Mouse (Mus musculus): ENCODE results near the gene Dtymk. TPM values are rescaled to one million over a fixed set of nuclear protein-coding genes. Genes with fewer than 3 reads are reported as not detected.
"Not testable (repeated sequence)": the region's sequence is repeated elsewhere in the genome, so short reads cannot be mapped to it uniquely, and the experiment has no call there.

Dtymk gene
- polyA plus RNA-seq, 1 experiment from 2014 or later: 134 TPM

GRCm38 (mm10) chr1:93794526-93794925 is 7.2 kb downstream of the Dtymk start:
- H3K4me3 ChIP-seq (ENCODE audit: low read depth, low read length): no peak overlapping the region
- H3K27me3 ChIP-seq (ENCODE audit: control insufficient read depth, insufficient read depth, low read depth, low read length): no peaks in the 10 kb centered on the region
- H3K4me2 ChIP-seq (ENCODE audit: low read length): no peak overlapping the region
- no peaks in the 10 kb centered on the region; the same call in 1 of the 2 replicates for H3K9me3 ChIP-seq (replicated peaks; ENCODE audit: control insufficient read depth, low read length, poor library complexity, severe bottlenecking)
- H3K36me3 ChIP-seq (ENCODE audit: control insufficient read depth, insufficient read depth, low read length): peaks cover 32% of the 10 kb centered on the region
- H3K9ac ChIP-seq (ENCODE audit: low read depth, low read length): no peak overlapping the region
- no peak for ATAC-seq
- H3K27ac ChIP-seq (ENCODE audit: low read length): no peak overlapping the region
- H3K4me1 ChIP-seq (ENCODE audit: control insufficient read depth, insufficient read depth, low read length): no peaks in the 10 kb centered on the region
- 96% methylated on average over 8 of the region's 8 CpGs for WGBS

- Histone ChIP-seq H3K27me3 (ENCODE audit: control insufficient read depth, insufficient read depth, low read depth, low read length) (no peaks in the 10 kb centered on the region), H3K9ac (ENCODE audit: low read depth, low read length) (no peak overlapping the region), H3K4me3 (ENCODE audit: low read depth, low read length) (no peak overlapping the region), H3K4me1 (ENCODE audit: control insufficient read depth, insufficient read depth, low read length) (no peaks in the 10 kb centered on the region), H3K27ac (ENCODE audit: low read length) (no peak overlapping the region), H3K9me3 (replicated peaks; ENCODE audit: control insufficient read depth, low read length, poor library complexity, severe bottlenecking) (no peaks in the 10 kb centered on the region; the same call in 1 of the 2 replicates), H3K36me3 (ENCODE audit: control insufficient read depth, insufficient read depth, low read length) (peaks cover 50% of the 10 kb centered on the region), H3K4me2 (ENCODE audit: low read length) (no peak overlapping the region)
- ATAC-seq: no peak
- WGBS: 88% methylated on average over 2 of the region's 2 CpGs
Measured at GRCm38 (mm10) chr1:93786912-93787311, 14.8 kb downstream of the Dtymk start.

- no peaks in the 10 kb centered on the region for H3K4me1 ChIP-seq (ENCODE audit: control insufficient read depth, insufficient read depth, low read length)
- H3K4me2 ChIP-seq (ENCODE audit: low read length): no peak overlapping the region
- H3K4me3 ChIP-seq (ENCODE audit: low read depth, low read length): no peak overlapping the region
- ATAC-seq: no peak
- H3K36me3 ChIP-seq (ENCODE audit: control insufficient read depth, insufficient read depth, low read length): peaks cover 38% of the 10 kb centered on the region
- 90% methylated on average over 5 of the region's 5 CpGs for WGBS
- H3K27me3 ChIP-seq (ENCODE audit: control insufficient read depth, insufficient read depth, low read depth, low read length): no peaks in the 10 kb centered on the region
- H3K27ac ChIP-seq (ENCODE audit: low read length): no peak overlapping the region
- no peak overlapping the region for H3K9ac ChIP-seq (ENCODE audit: low read depth, low read length)
- no peaks in the 10 kb centered on the region for H3K9me3 ChIP-seq (replicated peaks; ENCODE audit: control insufficient read depth, low read length, poor library complexity, severe bottlenecking)
Measured at GRCm38 (mm10) chr1:93776686-93777085, 25.0 kb downstream of the Dtymk start.

GRCm38 (mm10) chr1:93769901-93770300 is 31.8 kb downstream of the Dtymk start:
- 95% methylated on average over 3 of the region's 3 CpGs for WGBS
- no peak for ATAC-seq

GRCm38 (mm10) chr1:93767600-93767999 is 34.1 kb downstream of the Dtymk start:
- no peak for ATAC-seq
- 95% methylated on average over 6 of the region's 6 CpGs for WGBS

More at GRCm38 (mm10) chr1:93769901-93770300, 31.8 kb downstream of the Dtymk start:
- Histone ChIP-seq H3K27ac (ENCODE audit: low read length) (no peak overlapping the region), H3K4me2 (ENCODE audit: low read length) (no peak overlapping the region), H3K9me3 (replicated peaks; ENCODE audit: control insufficient read depth, low read length, poor library complexity, severe bottlenecking) (no peaks in the 10 kb centered on the region), H3K4me1 (ENCODE audit: control insufficient read depth, insufficient read depth, low read length) (no peaks in the 10 kb centered on the region), H3K9ac (ENCODE audit: low read depth, low read length) (no peak overlapping the region), H3K27me3 (ENCODE audit: control insufficient read depth, insufficient read depth, low read depth, low read length) (no peaks in the 10 kb centered on the region), H3K4me3 (ENCODE audit: low read depth, low read length) (no peak overlapping the region), H3K36me3 (ENCODE audit: control insufficient read depth, insufficient read depth, low read length) (peaks cover 12% of the 10 kb centered on the region)

GRCm38 (mm10) chr1:93764871-93765591 is 36.7 kb downstream of the Dtymk start:
- no peak overlapping the region for H3K9ac ChIP-seq (ENCODE audit: low read depth, low read length)
- no peaks in the 10 kb centered on the region; the same call in 1 of the 2 replicates for H3K36me3 ChIP-seq (ENCODE audit: control insufficient read depth, insufficient read depth, low read length)
- no peaks in the 10 kb centered on the region for H3K27me3 ChIP-seq (ENCODE audit: control insufficient read depth, insufficient read depth, low read depth, low read length)
- H3K4me2 ChIP-seq (ENCODE audit: low read length): no peak overlapping the region
- no peaks in the 10 kb centered on the region for H3K4me1 ChIP-seq (ENCODE audit: control insufficient read depth, insufficient read depth, low read length)
- no peaks in the 10 kb centered on the region for H3K9me3 ChIP-seq (replicated peaks; ENCODE audit: control insufficient read depth, low read length, poor library complexity, severe bottlenecking)
- ATAC-seq: no peak
- no peak overlapping the region for H3K27ac ChIP-seq (ENCODE audit: low read length)
- H3K4me3 ChIP-seq (ENCODE audit: low read depth, low read length): no peak overlapping the region
- WGBS: 96% methylated on average over 9 of the region's 9 CpGs

More at GRCm38 (mm10) chr1:93767600-93767999, 34.1 kb downstream of the Dtymk start:
- H3K9me3 ChIP-seq (replicated peaks; ENCODE audit: control insufficient read depth, low read length, poor library complexity, severe bottlenecking): no peaks in the 10 kb centered on the region
- no peak overlapping the region for H3K27ac ChIP-seq (ENCODE audit: low read length)
- no peak overlapping the region for H3K9ac ChIP-seq (ENCODE audit: low read depth, low read length)
- H3K36me3 ChIP-seq (ENCODE audit: control insufficient read depth, insufficient read depth, low read length): no peaks in the 10 kb centered on the region; the same call in 1 of the 2 replicates
- H3K4me1 ChIP-seq (ENCODE audit: control insufficient read depth, insufficient read depth, low read length): no peaks in the 10 kb centered on the region
- no peak overlapping the region for H3K4me3 ChIP-seq (ENCODE audit: low read depth, low read length)
- no peaks in the 10 kb centered on the region for H3K27me3 ChIP-seq (ENCODE audit: control insufficient read depth, insufficient read depth, low read depth, low read length)
- no peak overlapping the region for H3K4me2 ChIP-seq (ENCODE audit: low read length)

GRCm38 (mm10) chr1:93763531-93763930 is 38.2 kb downstream of the Dtymk start:
- H3K9ac ChIP-seq (ENCODE audit: low read depth, low read length); H3K9me3 ChIP-seq (replicated peaks; ENCODE audit: control insufficient read depth, low read length, poor library complexity, severe bottlenecking); H3K36me3 ChIP-seq (ENCODE audit: control insufficient read depth, insufficient read depth, low read length); H3K4me2 ChIP-seq (ENCODE audit: low read length); H3K27me3 ChIP-seq (ENCODE audit: control insufficient read depth, insufficient read depth, low read depth, low read length); H3K4me1 ChIP-seq (ENCODE audit: control insufficient read depth, insufficient read depth, low read length); ATAC-seq; H3K27ac ChIP-seq (ENCODE audit: low read length); H3K4me3 ChIP-seq (ENCODE audit: low read depth, low read length): not testable (repeated sequence)
- WGBS: 95% methylated on average over 3 of the region's 3 CpGs

GRCm38 (mm10) chr1:93760076-93760475 is 41.7 kb downstream of the Dtymk start:
- WGBS: 93% methylated on average over 1 of the region's 1 CpGs
- no peaks in the 10 kb centered on the region for H3K36me3 ChIP-seq (ENCODE audit: control insufficient read depth, insufficient read depth, low read length)

GRCm38 (mm10) chr1:93756154-93756553 is 45.6 kb downstream of the Dtymk start:
- peaks cover 34% of the 10 kb centered on the region for H3K4me1 ChIP-seq (ENCODE audit: control insufficient read depth, insufficient read depth, low read length)
- no peak overlapping the region for H3K9ac ChIP-seq (ENCODE audit: low read depth, low read length)
- H3K9me3 ChIP-seq (replicated peaks; ENCODE audit: control insufficient read depth, low read length, poor library complexity, severe bottlenecking): no peaks in the 10 kb centered on the region
- no peak for ATAC-seq
- no peaks in the 10 kb centered on the region for H3K36me3 ChIP-seq (ENCODE audit: control insufficient read depth, insufficient read depth, low read length)
- H3K4me3 ChIP-seq (ENCODE audit: low read depth, low read length): no peak overlapping the region; the same call in 1 of the 2 replicates
- H3K27ac ChIP-seq (ENCODE audit: low read length): no peak overlapping the region
- H3K4me2 ChIP-seq (ENCODE audit: low read length): peak overlapping the region; percentile 72
- no peaks in the 10 kb centered on the region for H3K27me3 ChIP-seq (ENCODE audit: control insufficient read depth, insufficient read depth, low read depth, low read length)

More at GRCm38 (mm10) chr1:93760076-93760475, 41.7 kb downstream of the Dtymk start:
- ATAC-seq: no peak
- Histone ChIP-seq H3K4me3 (ENCODE audit: low read depth, low read length) (no peak overlapping the region), H3K4me1 (ENCODE audit: control insufficient read depth, insufficient read depth, low read length) (peaks cover 27% of the 10 kb centered on the region), H3K27me3 (ENCODE audit: control insufficient read depth, insufficient read depth, low read depth, low read length) (no peaks in the 10 kb centered on the region), H3K9me3 (replicated peaks; ENCODE audit: control insufficient read depth, low read length, poor library complexity, severe bottlenecking) (no peaks in the 10 kb centered on the region), H3K4me2 (ENCODE audit: low read length) (no peak overlapping the region), H3K9ac (ENCODE audit: low read depth, low read length) (no peak overlapping the region), H3K27ac (ENCODE audit: low read length) (no peak overlapping the region)

Data from midbrain, embryonic 16.5 days (tissue).